Mouse (Mus musculus) limb, embryonic 12.5 days (tissue): ENCODE measurements around the gene Cct8. TPM values are rescaled to one million over a fixed set of nuclear protein-coding genes. Genes with fewer than 3 reads are reported as not detected.

Experiments
- ATAC-seq: fragments of 200-750 bp; cut with Nextera tagmentation; 2 replicates; pipeline ENCODE4 v1.8.0; 2017; ENCODE audit warnings: low read depth, moderate TSS enrichment; ENCODE audit not compliant: insufficient number of reproducible peaks, insufficient read depth, low FRiP score, low TSS enrichment
- H3K27ac ChIP-seq: fragments of 300-500 bp; sonication (generic); 2 replicates; pipeline ENCODE4 v1.5.1; 2016; ENCODE audit warnings: mild to moderate bottlenecking, moderate library complexity
- H3K27me3 ChIP-seq: fragments of 300-500 bp; sonication (generic); 2 replicates; pipeline ENCODE4 v1.6.1; 2016; ENCODE audit warnings: mild to moderate bottlenecking, moderate library complexity
- H3K36me3 ChIP-seq: fragments of 300-500 bp; sonication (generic); 2 replicates; pipeline ENCODE4 v1.6.1; 2016; ENCODE audit warnings: mild to moderate bottlenecking, moderate library complexity
- H3K4me1 ChIP-seq: fragments of 300-500 bp; sonication (generic); replicated peaks from 2 replicates; pipeline ENCODE4 v1.6.1; 2016
- H3K4me2 ChIP-seq: fragments of 300-500 bp; sonication (generic); 2 replicates; pipeline ENCODE4 v1.6.1; 2016; ENCODE audit warnings: mild to moderate bottlenecking, moderate library complexity
- H3K4me3 ChIP-seq: fragments of 300-500 bp; sonication (generic); replicated peaks from 2 replicates; pipeline ENCODE4 v1.5.1; 2016; ENCODE audit warnings: mild to moderate bottlenecking
- H3K9ac ChIP-seq: fragments of 300-500 bp; sonication (generic); replicated peaks from 2 replicates; pipeline ENCODE4 v1.6.1; 2016; ENCODE audit warnings: mild to moderate bottlenecking, moderate library complexity
- H3K9me3 ChIP-seq: fragments of 300-500 bp; sonication (generic); 2 replicates; pipeline ENCODE4 v1.6.1; 2016; ENCODE audit warnings: mild to moderate bottlenecking, moderate library complexity
- WGBS: fragments of 180-500 bp; shearing (Covaris S2); methylation state at CpG from one replicate; pipeline ENCODE4 v1.1.7; 2016; 5-methylcytosine and 5-hydroxymethylcytosine counted together
- polyA plus RNA-seq: library from polyadenylated mRNA; unstranded; fragments of >200 nt; fragmentation: Nextera tagmentation; extraction: Ambion mirVana; gene quantifications from 2 replicates; pipeline ENCODE4 v1.2.1, GENCODE M21; 2016

The Cct8 gene
- 528 and 546 TPM in 2 replicates for polyA plus RNA-seq

DNA sequence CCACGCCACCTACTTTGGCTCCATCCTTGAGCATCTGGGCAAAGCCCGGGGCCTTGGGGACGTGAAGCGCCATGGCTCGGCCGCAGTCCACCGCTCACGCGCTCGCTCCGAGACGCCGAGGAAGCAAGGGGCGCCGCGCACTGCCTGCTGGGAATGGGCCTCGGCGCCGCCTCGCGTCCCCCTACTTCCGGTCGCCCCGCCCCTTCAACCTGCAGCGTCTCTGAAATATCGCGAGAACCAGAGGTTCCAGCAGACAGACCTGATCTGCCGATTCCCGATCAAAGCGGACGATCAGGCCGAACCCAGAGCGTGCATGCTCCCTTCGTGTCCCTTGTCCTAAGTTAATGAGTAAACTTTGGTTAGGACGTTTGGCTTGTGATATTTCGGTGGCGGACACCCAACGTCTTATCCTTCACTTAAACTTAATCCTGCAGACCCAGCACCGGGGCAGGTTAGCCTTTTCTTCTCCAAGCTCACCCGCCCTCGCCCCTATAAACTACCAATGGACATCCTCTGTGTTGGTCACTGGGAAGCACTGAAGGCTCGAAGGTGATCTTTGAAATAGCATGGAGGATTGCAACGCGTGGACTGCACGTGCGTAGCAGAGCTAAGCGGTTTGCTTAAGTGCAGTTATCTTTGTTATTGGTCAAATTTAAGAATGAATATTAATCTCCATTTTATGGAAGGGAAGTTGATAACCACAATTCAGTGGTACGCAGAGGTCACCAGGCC lies at the start of gene Cct8:
TSS of gene Cct8 (minus strand) at position 158 of the 732 bp plus-strand sequence.
- Histone ChIP-seq H3K9ac (peak within 1 kb of the TSS; percentile 98), H3K27ac (peak within 1 kb of the TSS; percentile 90), H3K27me3 (no peaks in the 10 kb centered on the region), H3K4me2 (peak within 1 kb of the TSS; percentile 83), H3K36me3 (peaks cover 32% of the 10 kb centered on the region), H3K9me3 (no peaks in the 10 kb centered on the region), H3K4me3 (peak within 1 kb of the TSS; percentile 92), H3K4me1 (peaks cover 13% of the 10 kb centered on the region)
- peak; percentile 93 for ATAC-seq
- 1% methylated on average over 48 of the region's 48 CpGs for WGBS

DNA sequence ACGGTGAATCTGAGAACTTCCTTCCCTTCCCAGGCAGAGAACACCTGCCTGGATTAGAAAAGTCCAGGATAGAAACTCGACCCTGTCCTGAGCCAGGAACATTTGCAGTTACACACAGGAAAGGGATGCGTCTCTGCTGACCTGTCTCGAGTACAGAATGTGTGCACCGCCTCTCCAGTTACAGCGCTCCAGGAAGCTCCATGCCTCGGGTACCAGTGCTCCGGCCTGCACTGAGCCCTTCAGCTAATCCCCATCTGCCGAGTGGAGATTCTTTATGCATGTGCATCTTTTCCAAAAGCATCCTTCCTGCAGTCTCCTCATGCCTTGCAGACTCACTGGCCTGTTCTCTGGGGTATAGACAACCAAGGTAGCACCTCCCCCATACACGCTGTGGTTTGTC lies 33.1 kb upstream of the Cct8 start:
- ATAC-seq, result no peak
- Histone ChIP-seq H3K27ac (no peak overlapping the region), H3K36me3 (no peaks in the 10 kb centered on the region), H3K4me3 (no peak overlapping the region), H3K9ac (no peak overlapping the region), H3K4me1 (no peaks in the 10 kb centered on the region), H3K27me3 (no peaks in the 10 kb centered on the region), H3K9me3 (no peaks in the 10 kb centered on the region), H3K4me2 (no peak overlapping the region)
- WGBS, result 64% methylated on average over 10 of the region's 10 CpGs

- WGBS, result 58% methylated on average over 8 of the region's 8 CpGs
These were observed 32.0 kb upstream of the Cct8 start for GRCm38 (mm10) chr16:87527553-87528249.

GRCm38 (mm10) chr16:87524228-87524627 lies 28.6 kb upstream of the Cct8 start:
- no peak for ATAC-seq
- 90% methylated on average over 5 of the region's 5 CpGs for WGBS
- no peaks in the 10 kb centered on the region for H3K9me3 ChIP-seq
- no peaks in the 10 kb centered on the region for H3K36me3 ChIP-seq
- H3K27ac ChIP-seq, result no peak overlapping the region
- H3K4me2 ChIP-seq, result no peak overlapping the region
- H3K4me3 ChIP-seq, result no peak overlapping the region
- H3K27me3 ChIP-seq, result no peaks in the 10 kb centered on the region
- no peak overlapping the region for H3K9ac ChIP-seq
- no peaks in the 10 kb centered on the region for H3K4me1 ChIP-seq

More at GRCm38 (mm10) chr16:87527553-87528249, 32.0 kb upstream of the Cct8 start:
- Histone ChIP-seq H3K27me3 (no peaks in the 10 kb centered on the region), H3K36me3 (no peaks in the 10 kb centered on the region), H3K4me1 (no peaks in the 10 kb centered on the region), H3K4me3 (no peak overlapping the region), H3K9me3 (no peaks in the 10 kb centered on the region), H3K4me2 (no peak overlapping the region), H3K9ac (no peak overlapping the region), H3K27ac (no peak overlapping the region)
- no peak for ATAC-seq

DNA sequence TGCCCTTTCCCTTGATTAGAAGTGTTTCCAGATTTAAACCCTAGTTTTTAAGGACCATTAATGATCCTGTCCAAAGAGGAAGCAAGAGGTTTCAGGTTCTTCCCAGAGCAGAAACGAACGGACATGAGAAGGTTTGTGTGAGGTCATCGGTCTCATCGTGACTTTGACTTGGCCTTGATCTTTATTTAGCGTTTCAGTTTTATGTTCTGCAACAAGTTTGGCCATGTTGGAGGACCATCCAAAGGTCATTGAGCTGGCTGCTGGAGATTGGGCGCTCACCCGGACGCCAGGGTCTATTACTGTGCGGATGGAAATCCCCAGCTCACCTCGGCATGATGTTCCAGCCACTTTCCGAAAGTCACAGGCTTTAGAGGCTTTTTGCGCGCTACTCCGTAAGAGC lies 16.7 kb upstream of the Cct8 start:
- no peak overlapping the region for H3K9ac ChIP-seq
- no peaks in the 10 kb centered on the region for H3K27me3 ChIP-seq
- no peaks in the 10 kb centered on the region for H3K36me3 ChIP-seq
- no peak overlapping the region for H3K4me3 ChIP-seq
- H3K9me3 ChIP-seq, result no peaks in the 10 kb centered on the region
- no peak overlapping the region for H3K4me2 ChIP-seq
- H3K27ac ChIP-seq, result no peak overlapping the region
- H3K4me1 ChIP-seq, result no peaks in the 10 kb centered on the region
- WGBS, result 89% methylated on average over 14 of the region's 14 CpGs
- ATAC-seq, result no peak

DNA sequence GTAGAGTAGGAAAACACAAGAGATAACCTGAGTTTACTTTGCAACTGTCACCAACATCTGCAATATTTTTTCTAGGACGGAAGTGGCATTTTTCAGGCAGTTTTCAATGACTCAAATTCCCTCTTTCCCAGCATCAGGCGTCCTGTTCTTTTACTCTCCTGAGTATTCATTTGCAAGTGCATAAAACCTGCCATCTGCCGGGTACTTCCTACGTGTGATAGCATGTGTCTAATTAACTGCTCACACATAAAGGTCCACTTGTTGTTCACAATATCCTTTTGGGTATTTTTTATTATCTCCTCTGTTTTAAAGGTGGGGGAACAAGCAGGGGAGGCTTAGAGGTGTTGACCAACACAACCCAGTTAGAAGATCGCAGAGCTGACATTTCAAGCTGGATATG lies 16.0 kb upstream of the Cct8 start:
- H3K27me3 ChIP-seq, result no peaks in the 10 kb centered on the region
- H3K4me2 ChIP-seq, result no peak overlapping the region
- no peak overlapping the region for H3K9ac ChIP-seq
- no peaks in the 10 kb centered on the region for H3K4me1 ChIP-seq
- no peak overlapping the region for H3K4me3 ChIP-seq
- no peak overlapping the region for H3K27ac ChIP-seq
- no peaks in the 10 kb centered on the region for H3K36me3 ChIP-seq
- 49% methylated on average over 5 of the region's 5 CpGs for WGBS
- H3K9me3 ChIP-seq, result no peaks in the 10 kb centered on the region
- no peak for ATAC-seq

DNA sequence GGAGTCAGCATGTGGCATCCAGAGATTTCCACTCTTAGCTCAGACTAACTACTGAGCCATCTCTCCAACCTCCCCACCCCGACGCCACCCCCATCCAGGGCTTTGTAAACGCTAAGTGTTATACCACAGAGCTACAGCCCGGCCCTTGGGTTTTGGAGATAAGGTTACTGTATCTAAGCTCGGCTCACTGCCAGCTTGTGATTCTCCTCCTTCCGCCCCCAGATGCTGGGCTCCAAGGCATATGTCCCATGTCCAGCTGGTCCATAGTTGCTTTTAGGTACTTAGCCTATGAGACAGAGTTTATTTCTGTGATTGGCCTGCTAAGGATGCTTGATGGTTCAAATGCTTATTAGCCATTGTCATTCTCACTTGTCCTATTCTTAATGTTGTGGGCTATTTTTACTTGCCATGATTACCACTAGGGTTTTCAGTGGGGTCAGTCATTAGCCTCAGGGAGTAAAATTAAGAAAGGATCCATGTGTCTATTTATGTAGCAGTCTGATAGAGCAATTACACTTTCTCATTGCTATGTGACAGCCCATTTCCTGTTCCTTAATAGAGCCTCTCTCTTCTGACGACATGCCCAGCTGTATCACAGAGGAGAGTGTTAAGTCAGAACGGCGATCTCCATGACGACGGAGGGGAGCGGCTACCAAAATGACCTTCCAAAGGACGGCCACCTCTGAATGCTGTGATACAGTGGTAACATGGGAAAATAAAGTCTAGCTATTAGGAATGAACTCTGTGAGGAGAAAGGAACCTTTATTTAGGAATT lies 5.8 kb upstream of the Cct8 start:
- no peak overlapping the region for H3K27ac ChIP-seq
- H3K36me3 ChIP-seq, result no peaks in the 10 kb centered on the region
- H3K4me1 ChIP-seq, result peaks cover 4% of the 10 kb centered on the region
- WGBS, result 61% methylated on average over 13 of the region's 13 CpGs
- H3K9me3 ChIP-seq, result no peaks in the 10 kb centered on the region
- H3K4me2 ChIP-seq, result no peak overlapping the region
- no peak overlapping the region for H3K9ac ChIP-seq
- ATAC-seq, result no peak
- no peak overlapping the region for H3K4me3 ChIP-seq
- H3K27me3 ChIP-seq, result no peaks in the 10 kb centered on the region

DNA sequence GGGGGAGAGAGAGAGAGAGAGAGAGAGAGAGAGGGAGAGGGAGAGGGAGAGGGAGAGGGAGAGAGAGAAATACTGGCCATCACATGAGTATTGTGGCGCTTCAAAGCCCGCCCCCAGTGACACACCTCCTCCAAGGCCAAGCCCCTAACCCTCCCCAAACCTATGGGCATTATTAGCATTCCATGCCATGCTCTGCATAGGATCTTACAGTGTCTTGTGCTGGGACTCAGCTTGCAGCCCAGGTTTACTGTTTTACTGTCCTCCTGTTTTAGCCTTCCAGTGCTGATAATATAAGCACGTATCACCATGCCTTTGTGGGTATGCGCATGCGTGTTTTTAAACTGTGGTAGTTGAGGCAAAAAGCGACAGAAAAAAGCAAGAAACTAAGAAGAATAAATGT lies 3.9 kb upstream of the Cct8 start:
- Histone ChIP-seq H3K4me1 (peaks cover 6% of the 10 kb centered on the region), H3K36me3 (no peaks in the 10 kb centered on the region), H3K9ac (no peak overlapping the region), H3K27ac (no peak overlapping the region), H3K9me3 (no peaks in the 10 kb centered on the region), H3K27me3 (no peaks in the 10 kb centered on the region), H3K4me3 (no peak overlapping the region), H3K4me2 (no peak overlapping the region)
- WGBS, result 64% methylated on average over 6 of the region's 6 CpGs
- ATAC-seq, result no peak

- Histone ChIP-seq H3K36me3 (peaks cover 19% of the 10 kb centered on the region), H3K4me1 (peaks cover 13% of the 10 kb centered on the region), H3K9me3 (no peaks in the 10 kb centered on the region), H3K27ac (no peak overlapping the region), H3K27me3 (no peaks in the 10 kb centered on the region), H3K4me2 (no peak overlapping the region; the same call in 1 of the 2 replicates), H3K4me3 (no peak overlapping the region), H3K9ac (no peak overlapping the region)
- ATAC-seq, result no peak
- WGBS, result 87% methylated on average over 6 of the region's 6 CpGs
These were observed 1.5 kb upstream of the Cct8 start for GRCm38 (mm10) chr16:87497171-87497570.

DNA sequence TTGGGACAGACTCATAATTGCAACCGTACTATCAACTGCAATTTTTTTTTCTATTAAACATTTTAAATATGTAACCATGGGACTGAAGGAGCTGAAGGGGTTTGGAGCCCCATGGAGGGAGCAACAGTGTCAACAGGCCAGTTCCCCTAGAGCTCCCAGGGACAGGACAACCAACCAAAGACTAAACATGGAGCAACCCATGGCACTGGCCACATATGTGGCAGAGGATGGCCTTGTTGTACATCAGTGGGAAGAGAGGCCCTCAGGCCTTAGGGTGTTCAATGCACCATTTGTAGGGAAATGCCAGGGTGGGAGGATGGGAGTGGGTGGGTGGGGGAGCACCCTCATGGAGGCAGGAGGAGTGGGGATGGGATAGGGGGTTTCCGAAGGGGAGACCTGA lies 1.1 kb upstream of the Cct8 start:
- peak overlapping the region; percentile 83 for H3K4me2 ChIP-seq
- ATAC-seq, result no peak
- H3K27ac ChIP-seq, result no peak overlapping the region
- no peak overlapping the region for H3K9ac ChIP-seq
- peaks cover 13% of the 10 kb centered on the region for H3K4me1 ChIP-seq
- H3K4me3 ChIP-seq, result peak overlapping the region; percentile 92
- H3K36me3 ChIP-seq, result peaks cover 23% of the 10 kb centered on the region
- H3K27me3 ChIP-seq, result no peaks in the 10 kb centered on the region
- 89% methylated on average over 2 of the region's 2 CpGs for WGBS
- no peaks in the 10 kb centered on the region for H3K9me3 ChIP-seq
